Mouse (Mus musculus) C2C12 (cell line): ENCODE measurements at regions not wholly inside any gene's neighbourhood (a gene's known extent, or its start where the extent isn't known, plus 50 kb on each side); places are given as distances from the start of the nearest gene placed in this dataset.

Source experiments
- CEBPB ChIP-seq: IDR thresholded peaks from one replicate; pipeline ENCODE4 v1.6.1; 2011; ENCODE audit warnings: low read depth, mild to moderate bottlenecking, control low read depth, moderate library complexity
- CTCF ChIP-seq: IDR thresholded peaks from one replicate; pipeline ENCODE4 v1.5.1; 2011; ENCODE audit not compliant: control insufficient read depth, insufficient read depth, insufficient read length
- FOSL1 ChIP-seq: IDR thresholded peaks from one replicate; pipeline ENCODE4 v1.8.0; 2011; ENCODE audit warnings: mild to moderate bottlenecking, low read length; ENCODE audit not compliant: poor library complexity, insufficient read depth, severe bottlenecking
- MAX ChIP-seq: IDR thresholded peaks from one replicate; pipeline ENCODE4 v1.6.1; 2011; ENCODE audit warnings: mild to moderate bottlenecking, control low read depth
- MYOD1 ChIP-seq: IDR thresholded peaks from one replicate; pipeline ENCODE4 v1.6.1; 2011; ENCODE audit warnings: low read depth; ENCODE audit not compliant: control insufficient read depth, insufficient read length
- USF1 ChIP-seq: IDR thresholded peaks from one replicate; pipeline ENCODE4 v1.6.1; 2011; ENCODE audit warnings: low read depth, mild to moderate bottlenecking, control low read depth, moderate library complexity

DNA sequence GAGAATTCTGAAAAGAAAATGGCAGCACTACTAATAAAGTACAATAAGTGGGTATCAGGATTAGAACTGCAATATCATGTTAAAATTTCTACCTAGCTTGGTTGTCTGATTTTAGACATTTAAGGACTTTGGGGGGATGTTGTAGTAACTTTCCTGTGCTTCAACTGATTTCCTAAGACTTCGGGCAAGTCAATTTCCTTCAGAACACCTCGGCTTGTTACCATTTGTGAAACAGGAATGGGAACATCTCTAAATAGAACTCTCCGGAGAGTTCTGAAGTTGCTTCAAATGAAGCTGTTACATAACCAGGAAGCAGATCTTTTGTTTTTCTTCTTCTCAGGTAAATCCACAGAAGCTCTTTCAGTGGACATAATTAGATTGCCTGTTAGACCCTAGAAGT lies 237.0 kb upstream of the Cited2 start:
- TF ChIP-seq CTCF (no peak), USF1 (no peak), MYOD1 (no peak), MAX (no peak), CEBPB (no peak), FOSL1 (no peak)
